Mouse (Mus musculus) kidney, embryonic 15.5 days (tissue): Measurements from ENCODE around the gene Calhm1. TPM values are rescaled to one million over a fixed set of nuclear protein-coding genes. Genes with fewer than 3 reads are reported as not detected.

Experiments
- ATAC-seq: fragments of 200-750 bp; cut with Nextera tagmentation; replicated peaks from 2 replicates; pipeline ENCODE4 v1.8.0; 2017; ENCODE audit warnings: moderate TSS enrichment; ENCODE audit not compliant: low FRiP score
- H3K27ac ChIP-seq: fragments of 300-500 bp; sonication (generic); 2 replicates; pipeline ENCODE4 v1.5.1; 2015; ENCODE audit warnings: mild to moderate bottlenecking, inconsistent platforms
- H3K27me3 ChIP-seq: fragments of 300-500 bp; sonication (generic); 2 replicates; pipeline ENCODE4 v1.6.1; 2015; ENCODE audit warnings: inconsistent platforms
- H3K36me3 ChIP-seq: fragments of 300-500 bp; sonication (generic); 2 replicates; pipeline ENCODE4 v1.6.1; 2015; ENCODE audit warnings: inconsistent platforms
- H3K4me1 ChIP-seq: fragments of 300-500 bp; sonication (generic); 2 replicates; pipeline ENCODE4 v1.6.1; 2015; ENCODE audit warnings: inconsistent platforms
- H3K4me2 ChIP-seq: fragments of 300-500 bp; sonication (generic); 2 replicates; pipeline ENCODE4 v1.6.1; 2015; ENCODE audit warnings: moderate library complexity, mild to moderate bottlenecking, inconsistent platforms
- H3K4me3 ChIP-seq: fragments of 300-500 bp; sonication (generic); replicated peaks from 2 replicates; pipeline ENCODE4 v1.5.1; 2015; ENCODE audit warnings: mild to moderate bottlenecking, inconsistent platforms
- H3K9ac ChIP-seq: fragments of 300-500 bp; sonication (generic); 2 replicates; pipeline ENCODE4 v1.6.1; 2015; ENCODE audit warnings: mild to moderate bottlenecking, inconsistent platforms
- H3K9me3 ChIP-seq: fragments of 300-500 bp; sonication (generic); replicated peaks from 2 replicates; pipeline ENCODE4 v1.6.1; 2016; ENCODE audit warnings: inconsistent platforms
- WGBS: fragments of 180-500 bp; shearing (Covaris S2); methylation state at CpG from one replicate; pipeline ENCODE4 v1.1.7; 2015; ENCODE audit warnings: mixed read lengths; 5-methylcytosine and 5-hydroxymethylcytosine counted together
- polyA plus RNA-seq: library from polyadenylated mRNA; unstranded; fragments of >200 nt; fragmentation: Nextera tagmentation; extraction: Ambion mirVana; gene quantifications from 2 replicates; pipeline ENCODE4 v1.2.1, GENCODE M21; 2015

Calhm1 gene
- polyA plus RNA-seq, 1 experiment from 2014 or later = not detected

- 30% methylated on average over 2 of the region's 2 CpGs for WGBS
- no peaks in the 10 kb centered on the region for H3K9me3 ChIP-seq
- H3K27me3 ChIP-seq = no peaks in the 10 kb centered on the region
- H3K27ac ChIP-seq = no peak overlapping the region
- no peak overlapping the region for H3K9ac ChIP-seq
- H3K36me3 ChIP-seq = peaks cover 89% of the 10 kb centered on the region
- ATAC-seq = no peak
- H3K4me3 ChIP-seq = no peak overlapping the region
- H3K4me1 ChIP-seq = no peaks in the 10 kb centered on the region
- no peak overlapping the region for H3K4me2 ChIP-seq
Observed at GRCm38 (mm10) chr19:47122802-47123201, 21.3 kb downstream of the Calhm1 start.

- Histone ChIP-seq H3K36me3 (peaks cover 89% of the 10 kb centered on the region), H3K4me1 (no peaks in the 10 kb centered on the region), H3K9ac (no peak overlapping the region), H3K4me2 (no peak overlapping the region), H3K27me3 (no peaks in the 10 kb centered on the region), H3K4me3 (no peak overlapping the region), H3K9me3 (no peaks in the 10 kb centered on the region), H3K27ac (no peak overlapping the region)
- no peak for ATAC-seq
- WGBS = 48% methylated on average over 4 of the region's 4 CpGs
Observed at GRCm38 (mm10) chr19:47121054-47121453, 23.0 kb downstream of the Calhm1 start.

- Histone ChIP-seq H3K9me3 (no peaks in the 10 kb centered on the region), H3K9ac (no peak overlapping the region), H3K4me3 (no peak overlapping the region), H3K4me2 (no peak overlapping the region), H3K27ac (no peak overlapping the region), H3K4me1 (no peaks in the 10 kb centered on the region), H3K27me3 (no peaks in the 10 kb centered on the region), H3K36me3 (peaks cover 90% of the 10 kb centered on the region)
- no peak for ATAC-seq
- WGBS = 86% methylated on average over 2 of the region's 2 CpGs
Observed at GRCm38 (mm10) chr19:47118634-47119033, 25.4 kb downstream of the Calhm1 start.

- Histone ChIP-seq H3K27me3 (no peaks in the 10 kb centered on the region), H3K27ac (no peak overlapping the region), H3K4me3 (no peak overlapping the region), H3K9me3 (no peaks in the 10 kb centered on the region), H3K36me3 (peaks cover 100% of the 10 kb centered on the region), H3K9ac (no peak overlapping the region), H3K4me2 (no peak overlapping the region), H3K4me1 (no peaks in the 10 kb centered on the region)
- ATAC-seq = no peak
- WGBS = 90% methylated on average over 9 of the region's 9 CpGs
Observed at GRCm38 (mm10) chr19:47104641-47105271, 39.3 kb downstream of the Calhm1 start.

GRCm38 (mm10) chr19:47101080-47101479 is 43.0 kb downstream of the Calhm1 start:
- no peak overlapping the region for H3K9ac ChIP-seq
- H3K36me3 ChIP-seq = peaks cover 100% of the 10 kb centered on the region
- H3K9me3 ChIP-seq = no peaks in the 10 kb centered on the region
- H3K4me2 ChIP-seq = no peak overlapping the region
- 92% methylated on average over 5 of the region's 5 CpGs for WGBS
- H3K27ac ChIP-seq = no peak overlapping the region
- H3K4me1 ChIP-seq = no peaks in the 10 kb centered on the region
- ATAC-seq = no peak
- H3K4me3 ChIP-seq = no peak overlapping the region
- no peaks in the 10 kb centered on the region for H3K27me3 ChIP-seq

Other genes with a start within 250 kb of the Calhm1 start
- gene Ina, start 129.6 kb downstream of the Calhm1 start, polyA plus RNA-seq = 1.8 and 4.4 TPM in 2 replicates
- 79.6 and 81.5 TPM in 2 replicates for gene Nt5c2, start 129.1 kb downstream of the Calhm1 start, polyA plus RNA-seq
- gene Pcgf6, start 93.3 kb downstream of the Calhm1 start, polyA plus RNA-seq = 25.6 and 26.2 TPM in 2 replicates
- 5.4 and 5.9 TPM in 2 replicates for gene Taf5, start 76.5 kb downstream of the Calhm1 start, polyA plus RNA-seq
- gene Usmg5, start 53.6 kb downstream of the Calhm1 start, polyA plus RNA-seq = 1,312 and 1,558 TPM in 2 replicates
- gene Pdcd11, start 53.5 kb downstream of the Calhm1 start, polyA plus RNA-seq = 10.0 and 10.5 TPM in 2 replicates
- 5.7 and 7.2 TPM in 2 replicates for gene Calhm2, start 6.0 kb downstream of the Calhm1 start, polyA plus RNA-seq
- gene Calhm3, start 13.5 kb upstream of the Calhm1 start, polyA plus RNA-seq = not detected in 2 replicates
- gene Neurl1a, start 34.6 kb upstream of the Calhm1 start, polyA plus RNA-seq = 4.8 and 6.5 TPM in 2 replicates